Mouse (Mus musculus) kidney, postnatal 0 days (tissue): Measurements from ENCODE around the gene Zswim3. TPM values are rescaled to one million over a fixed set of nuclear protein-coding genes. Genes with fewer than 3 reads are reported as not detected.
A peak's percentile ranks its signal among the peaks of the same experiment; 100 is the strongest.

Experiments
- ATAC-seq: fragments of 200-750 bp; cut with Nextera tagmentation; replicated peaks from 2 replicates; pipeline ENCODE4 v1.8.0; 2017; ENCODE audit warnings: low read depth, moderate number of reproducible peaks, moderate TSS enrichment, moderate library complexity; ENCODE audit not compliant: low FRiP score
- DNase-seq: peaks from one replicate; pipeline ENCODE4 v3.0.0-alpha.2; 2016; ENCODE audit warnings: low spot score
- H3K27ac ChIP-seq: fragments of 300-500 bp; sonication (generic); 2 replicates; pipeline ENCODE4 v1.5.1; 2014; ENCODE audit warnings: mild to moderate bottlenecking
- H3K27me3 ChIP-seq: fragments of 300-500 bp; sonication (generic); 2 replicates; pipeline ENCODE4 v1.6.1; 2014; ENCODE audit warnings: low read length, mixed read lengths; ENCODE audit not compliant: insufficient read depth
- H3K36me3 ChIP-seq: fragments of 300-500 bp; sonication (generic); 2 replicates; pipeline ENCODE4 v1.6.1; 2014; ENCODE audit warnings: low read length, mixed read lengths; ENCODE audit not compliant: insufficient read depth
- H3K4me1 ChIP-seq: fragments of 300-500 bp; sonication (generic); replicated peaks from 2 replicates; pipeline ENCODE4 v1.6.1; 2014; ENCODE audit warnings: antibody characterized with exemption, low read length, mixed read lengths; ENCODE audit not compliant: insufficient read depth
- H3K4me2 ChIP-seq: fragments of 300-500 bp; sonication (generic); 2 replicates; pipeline ENCODE4 v1.6.1; 2014; ENCODE audit warnings: mild to moderate bottlenecking, low read length, moderate library complexity, mixed read lengths
- H3K4me3 ChIP-seq: fragments of 300-500 bp; sonication (generic); replicated peaks from 2 replicates; pipeline ENCODE4 v1.5.1; 2014; ENCODE audit warnings: low read depth, low read length
- H3K9ac ChIP-seq: fragments of 300-500 bp; sonication (generic); 2 replicates; pipeline ENCODE4 v1.6.1; 2014; ENCODE audit warnings: low read depth, low read length
- H3K9me3 ChIP-seq: fragments of 300-500 bp; sonication (generic); replicated peaks from 2 replicates; pipeline ENCODE4 v1.6.1; 2016; ENCODE audit warnings: low read length, inconsistent platforms, mixed read lengths
- CTCF ChIP-seq: IDR thresholded peaks from 2 replicates; pipeline ENCODE4 v1.5.1; 2016; ENCODE audit warnings: antibody characterized with exemption, low read depth, mild to moderate bottlenecking, moderate library complexity
- WGBS: fragments of 180-500 bp; shearing (Covaris S2); extraction: QIAGEN DNeasy Blood & Tissue Kit; methylation state at CpG from one replicate; pipeline ENCODE4 v1.1.7; 2014; 5-methylcytosine and 5-hydroxymethylcytosine counted together
- polyA plus RNA-seq: library from polyadenylated mRNA; unstranded; fragments of >200 nt; fragmentation: Nextera tagmentation; extraction: Ambion mirVana; gene quantifications from 2 replicates; pipeline ENCODE4 v1.2.1, GENCODE M21; 2015

The Zswim3 gene
- polyA plus RNA-seq, 1 experiment from 2014 or later = 5.2 TPM

- Histone ChIP-seq H3K4me2 (no peak overlapping the region), H3K4me1 (0 out of 2 replicates have a peak, but pooled peaks cover 14% of the 10 kb centered on the region), H3K4me3 (no peak overlapping the region), H3K9me3 (no peaks in the 10 kb centered on the region), H3K9ac (no peak overlapping the region), H3K27ac (0 out of 2 replicates have a peak overlapping the region, but pooled peaks have one; percentile 8), H3K36me3 (peaks cover 24% of the 10 kb centered on the region), H3K27me3 (no peaks in the 10 kb centered on the region)
- DNase-seq (no peak), ATAC-seq (no peak)
- 82% methylated on average over 13 of the region's 13 CpGs for WGBS
- TF ChIP-seq CTCF = no peak
These were observed 4.5 kb upstream of the Zswim3 start for GRCm38 (mm10) chr2:164800252-164801004.

DNA sequence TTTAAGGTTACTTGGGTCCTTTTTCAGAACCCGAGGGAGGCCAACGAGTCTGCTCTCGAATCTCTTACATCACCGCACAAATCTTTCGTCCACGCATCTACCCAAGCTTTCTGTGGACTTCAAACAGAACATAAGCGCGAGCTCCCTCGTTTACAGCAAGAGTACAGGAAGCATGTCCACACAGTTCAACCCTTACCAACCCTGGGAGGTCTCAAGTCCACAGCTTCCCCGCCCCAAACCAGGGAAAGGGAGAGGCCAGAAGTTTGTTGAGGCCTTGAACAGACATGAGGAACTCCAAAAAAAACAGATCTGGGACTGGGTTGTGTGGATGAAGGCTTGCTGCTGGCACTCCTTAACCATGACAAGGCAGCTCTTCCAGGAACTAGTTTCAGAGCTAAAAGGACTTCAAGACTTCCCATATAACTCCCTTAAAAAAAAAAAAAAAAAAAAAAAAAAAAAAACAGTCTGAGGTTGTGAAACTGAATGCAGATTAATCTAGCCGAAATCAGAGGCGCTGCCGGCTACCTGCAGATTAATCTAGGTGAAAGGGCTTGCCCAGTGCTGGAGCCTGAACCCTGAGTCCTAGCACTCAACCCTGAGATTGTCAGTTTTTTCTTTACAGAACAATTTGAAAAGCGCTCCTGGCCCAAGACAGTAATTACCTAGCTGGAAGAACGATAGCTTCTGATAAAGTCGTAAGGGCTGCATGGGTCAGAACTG, 1.5 kb upstream of the Zswim3 start:
- peak overlapping the region; percentile 28; the same call in 1 of the 2 replicates for H3K27ac ChIP-seq
- H3K9ac ChIP-seq = no peak overlapping the region
- no peaks in the 10 kb centered on the region for H3K27me3 ChIP-seq
- H3K4me1 ChIP-seq = 0 out of 2 replicates have a peak, but pooled peaks cover 19% of the 10 kb centered on the region
- WGBS = 78% methylated on average over 16 of the region's 16 CpGs
- H3K4me3 ChIP-seq = no peak overlapping the region
- TF ChIP-seq CTCF = no peak
- H3K9me3 ChIP-seq = no peaks in the 10 kb centered on the region
- H3K4me2 ChIP-seq = peak overlapping the region; percentile 62
- ATAC-seq (no peak), DNase-seq (no peak)
- peaks cover 7% of the 10 kb centered on the region; the same call in 1 of the 2 replicates for H3K36me3 ChIP-seq

DNA sequence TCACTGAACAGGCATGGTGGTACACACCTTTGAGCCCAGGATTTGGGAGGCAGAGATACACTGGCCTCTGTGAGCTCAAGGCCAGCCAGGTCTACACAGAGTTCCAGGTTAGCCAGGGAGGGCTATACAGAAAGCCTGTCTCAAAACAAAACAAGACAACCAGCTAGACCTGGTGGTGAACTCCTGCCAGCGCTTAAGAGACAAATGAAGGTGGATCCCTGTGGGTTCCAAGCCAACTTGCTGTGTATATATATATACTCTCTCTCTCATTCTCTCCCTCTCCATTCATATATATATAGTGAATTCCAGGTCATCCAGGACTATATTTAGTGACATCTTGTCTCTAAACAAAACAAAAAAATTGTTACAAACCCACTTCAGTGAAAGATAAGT, 981 bp upstream of the Zswim3 start:
- H3K27me3 ChIP-seq = no peaks in the 10 kb centered on the region
- WGBS = 58% methylated on average over 1 of the region's 1 CpGs
- no peaks in the 10 kb centered on the region for H3K9me3 ChIP-seq
- ATAC-seq = no peak
- DNase-seq = no peak
- peak overlapping the region; percentile 62 for H3K4me2 ChIP-seq
- TF ChIP-seq CTCF = no peak
- peaks cover 7% of the 10 kb centered on the region; the same call in 1 of the 2 replicates for H3K36me3 ChIP-seq
- no peak overlapping the region for H3K27ac ChIP-seq
- peak overlapping the region; percentile 77 for H3K9ac ChIP-seq
- H3K4me1 ChIP-seq = 0 out of 2 replicates have a peak, but pooled peaks cover 19% of the 10 kb centered on the region
- H3K4me3 ChIP-seq = peak overlapping the region; percentile 76

- Histone ChIP-seq H3K4me2 (peak overlapping the region; percentile 76), H3K4me1 (0 out of 2 replicates have a peak, but pooled peaks cover 19% of the 10 kb centered on the region), H3K9ac (peak overlapping the region; percentile 59), H3K27me3 (no peaks in the 10 kb centered on the region), H3K36me3 (0 out of 2 replicates have a peak, but pooled peaks cover 5% of the 10 kb centered on the region), H3K4me3 (peak overlapping the region; percentile 76), H3K9me3 (no peaks in the 10 kb centered on the region), H3K27ac (peak overlapping the region; percentile 76)
- peak; percentile 24 for DNase-seq
- ATAC-seq = peak; percentile 56
- WGBS = 1% methylated on average over 21 of the region's 21 CpGs
- TF ChIP-seq CTCF = no peak
These were observed 427 bp downstream of the Zswim3 start for GRCm38 (mm10) chr2:164805332-164805718.

DNA sequence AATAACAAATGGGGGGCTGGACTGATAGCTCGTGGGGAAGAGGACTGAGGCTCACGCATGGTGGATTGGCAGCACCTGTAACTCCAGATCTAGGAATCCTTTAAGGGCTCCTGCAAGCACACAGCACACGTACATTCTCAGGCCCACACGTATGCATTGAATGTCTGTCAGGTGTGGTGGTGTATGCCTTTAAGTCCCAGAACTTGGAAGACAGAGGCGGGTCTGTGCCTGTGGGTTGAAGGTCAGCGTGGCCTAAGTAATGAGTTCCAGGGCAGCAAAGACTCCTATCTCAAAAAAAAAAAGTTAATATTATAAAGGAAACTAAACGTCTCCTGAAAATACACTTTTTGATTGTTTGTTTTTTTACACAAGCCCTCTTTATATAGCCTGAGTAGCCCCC, 1.7 kb downstream of the Zswim3 start:
- Histone ChIP-seq H3K27ac (no peak overlapping the region), H3K9ac (no peak overlapping the region), H3K27me3 (no peaks in the 10 kb centered on the region), H3K4me2 (no peak overlapping the region), H3K4me3 (no peak overlapping the region), H3K4me1 (0 out of 2 replicates have a peak, but pooled peaks cover 19% of the 10 kb centered on the region), H3K36me3 (0 out of 2 replicates have a peak, but pooled peaks cover 5% of the 10 kb centered on the region), H3K9me3 (no peaks in the 10 kb centered on the region)
- 75% methylated on average over 7 of the region's 7 CpGs for WGBS
- DNase-seq (no peak), ATAC-seq (no peak)
- TF ChIP-seq CTCF = no peak

- no peak for DNase-seq
- H3K27ac ChIP-seq = no peak overlapping the region
- WGBS = 48% methylated on average over 2 of the region's 2 CpGs
- H3K9ac ChIP-seq = no peak overlapping the region
- H3K4me1 ChIP-seq = no peaks in the 10 kb centered on the region
- no peak overlapping the region for H3K4me2 ChIP-seq
- no peak overlapping the region for H3K4me3 ChIP-seq
- no peak for TF ChIP-seq CTCF
- H3K36me3 ChIP-seq = no peaks in the 10 kb centered on the region
- H3K27me3 ChIP-seq = no peaks in the 10 kb centered on the region
- no peak for ATAC-seq
- no peaks in the 10 kb centered on the region for H3K9me3 ChIP-seq
These were observed 8.7 kb downstream of the Zswim3 start for GRCm38 (mm10) chr2:164813557-164813956.
